Mouse (Mus musculus): ENCODE results near the gene Rsph3a. TPM values are rescaled to one million over a fixed set of nuclear protein-coding genes. Genes with fewer than 3 reads are reported as not detected.
"Not testable (repeated sequence)": the region's sequence is repeated elsewhere in the genome, so short reads cannot be mapped to it uniquely, and the experiment has no call there.

The Rsph3a gene
- total RNA-seq, 2 experiments from 2014 or later: 40.9 to 41.6 TPM

- DNase-seq (ENCODE audit: low spot score in 2 of 2): peak; percentile 34 to 37
- Histone ChIP-seq H3K4me3 (no peak overlapping the region), H3K27ac (no peak overlapping the region)
- TF ChIP-seq CTCF (conservative IDR thresholded peaks at IDR 0.05): peak; percentile 78
These were observed 5.8 kb upstream of the Rsph3a start for GRCm38 (mm10) chr17:7939640-7940039.

GRCm38 (mm10) chr17:7946053-7946627 lies 726 bp downstream of the Rsph3a start:
- H3K27ac ChIP-seq: peak overlapping the region; percentile 89
- not testable (repeated sequence) for DNase-seq (ENCODE audit: low spot score in 2 of 2)
- peak overlapping the region; percentile 68 for H3K4me3 ChIP-seq

GRCm38 (mm10) chr17:7951333-7951732 lies 5.9 kb downstream of the Rsph3a start:
- not testable (repeated sequence) for DNase-seq (ENCODE audit: low spot score in 2 of 2); H3K4me3 ChIP-seq

GRCm38 (mm10) chr17:7957242-7957641 lies 11.8 kb downstream of the Rsph3a start:
- DNase-seq (ENCODE audit: low spot score in 2 of 2); H3K27ac ChIP-seq; H3K4me3 ChIP-seq: not testable (repeated sequence)

More at GRCm38 (mm10) chr17:7951333-7951732, 5.9 kb downstream of the Rsph3a start:
- not testable (repeated sequence) for H3K27ac ChIP-seq

- H3K4me3 ChIP-seq; DNase-seq (ENCODE audit: low spot score in 2 of 2); H3K27ac ChIP-seq: not testable (repeated sequence)
These were observed 17.9 kb downstream of the Rsph3a start for GRCm38 (mm10) chr17:7963333-7963732.

- not testable (repeated sequence) for DNase-seq (ENCODE audit: low spot score in 2 of 2); H3K4me3 ChIP-seq; H3K27ac ChIP-seq
These were observed 19.0 kb downstream of the Rsph3a start for GRCm38 (mm10) chr17:7964398-7964797.

GRCm38 (mm10) chr17:7968490-7968889 lies 23.1 kb downstream of the Rsph3a start:
- not testable (repeated sequence) for H3K4me3 ChIP-seq; DNase-seq (ENCODE audit: low spot score in 2 of 2); H3K27ac ChIP-seq

- not testable (repeated sequence) for H3K4me3 ChIP-seq; H3K27ac ChIP-seq; DNase-seq (ENCODE audit: low spot score in 2 of 2)
These were observed 24.4 kb downstream of the Rsph3a start for GRCm38 (mm10) chr17:7969782-7970181.

GRCm38 (mm10) chr17:7983484-7983883 lies 38.1 kb downstream of the Rsph3a start:
- peak; percentile 49 for TF ChIP-seq CTCF (conservative IDR thresholded peaks at IDR 0.05)

GRCm38 (mm10) chr17:7985597-7985996 lies 40.2 kb downstream of the Rsph3a start:
- not testable (repeated sequence) for DNase-seq (ENCODE audit: low spot score in 2 of 2); H3K4me3 ChIP-seq; H3K27ac ChIP-seq

More at GRCm38 (mm10) chr17:7983484-7983883, 38.1 kb downstream of the Rsph3a start:
- H3K4me3 ChIP-seq; DNase-seq (ENCODE audit: low spot score in 2 of 2); H3K27ac ChIP-seq: not testable (repeated sequence)

- DNase-seq (ENCODE audit: low spot score in 2 of 2); H3K27ac ChIP-seq; H3K4me3 ChIP-seq: not testable (repeated sequence)
These were observed 41.6 kb downstream of the Rsph3a start for GRCm38 (mm10) chr17:7987038-7987437.

- H3K27ac ChIP-seq; H3K4me3 ChIP-seq; DNase-seq (ENCODE audit: low spot score in 2 of 2): not testable (repeated sequence)
These were observed 57.8 kb downstream of the Rsph3a start for GRCm38 (mm10) chr17:8003248-8003647.

- not testable (repeated sequence) for H3K27ac ChIP-seq; H3K4me3 ChIP-seq; DNase-seq (ENCODE audit: low spot score in 2 of 2)
These were observed 61.4 kb downstream of the Rsph3a start for GRCm38 (mm10) chr17:8006771-8007170.

GRCm38 (mm10) chr17:8009565-8009964 lies 64.2 kb downstream of the Rsph3a start:
- H3K27ac ChIP-seq; H3K4me3 ChIP-seq; DNase-seq (ENCODE audit: low spot score in 2 of 2): not testable (repeated sequence)

- H3K27ac ChIP-seq; H3K4me3 ChIP-seq; DNase-seq (ENCODE audit: low spot score in 2 of 2): not testable (repeated sequence)
These were observed 68.6 kb downstream of the Rsph3a start for GRCm38 (mm10) chr17:8013974-8014373.

- not testable (repeated sequence) for H3K27ac ChIP-seq; H3K4me3 ChIP-seq; DNase-seq (ENCODE audit: low spot score in 2 of 2)
These were observed 77.3 kb downstream of the Rsph3a start for GRCm38 (mm10) chr17:8022675-8023074.

GRCm38 (mm10) chr17:8027475-8028168 lies 82.2 kb downstream of the Rsph3a start:
- not testable (repeated sequence) for H3K4me3 ChIP-seq; DNase-seq (ENCODE audit: low spot score in 2 of 2)
- H3K27ac ChIP-seq: peak overlapping the region; percentile 67; the same call in 1 of the 2 replicates

All from layer of hippocampus, adult 2 months (tissue).